24 mouse cellular contexts compared by ENCODE assay signal in the genomic region with DNA sequence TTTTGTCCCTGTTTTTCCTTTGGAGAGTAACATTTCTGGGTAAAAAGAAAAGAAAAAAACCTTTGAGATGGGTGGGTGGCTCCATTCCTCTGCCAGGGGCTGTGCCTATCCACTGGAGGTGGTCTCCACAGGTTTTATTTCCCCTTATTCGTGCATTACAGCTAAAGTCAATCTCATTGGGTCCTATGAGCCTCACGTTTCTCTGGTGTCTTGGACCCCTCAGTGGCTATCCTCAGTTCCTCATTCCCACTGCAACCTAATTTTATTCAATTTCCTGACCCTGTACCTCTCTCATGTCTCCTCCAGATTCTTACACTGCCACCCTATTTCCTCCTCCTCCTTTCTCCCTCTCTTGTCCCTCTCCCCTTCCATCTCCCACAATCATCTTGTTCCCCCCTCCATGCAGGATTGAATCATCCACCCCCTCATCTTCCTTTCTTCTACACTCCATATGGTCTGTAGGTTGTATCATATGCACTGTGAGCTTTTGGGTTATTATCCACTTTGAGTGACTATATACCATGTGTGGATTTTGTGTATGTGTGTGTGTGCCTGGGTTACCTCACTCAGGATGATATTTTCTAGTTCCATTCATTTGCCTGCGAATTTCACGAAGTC. TPM values are rescaled to one million over a fixed set of nuclear protein-coding genes. Genes with fewer than 3 reads are reported as not detected.
A peak's percentile ranks its signal among the peaks of the same experiment; 100 is the strongest.
DNase-seq lines count a peak whose midpoint lies in the region; ATAC-seq lines count a peak whose summit lies in the region.
"Had no signal": no experiment of that assay in that cellular context is flagged by ENCODE, and none has a peak within 500 bp of the region (broad histone marks: within the 10 kb centered on the region; RNA-seq: fewer than 3 reads in every experiment).

No protein-coding gene starts in this region.

- intact Hi-C loops in heart, postnatal 25 days (cut with DNase I): no loop called here

- no peak for DNase-seq in frontal cortex, postnatal 14 days (ENCODE audit: low spot score in 2 of 2)
- peak; percentile 67 for DNase-seq in brain, adult 2 months (ENCODE audit: low read depth, low spot score)
- no peak for DNase-seq in kidney, postnatal 4 days
- DNase-seq in adrenal gland, adult 8-10 months: no peak
- DNase-seq in heart, postnatal 25 days (ENCODE audit: low spot score): no peak
- DNase-seq: adrenal gland, postnatal 10 days; adrenal gland, postnatal 25 days; B cell, adult 2 months; cerebellum, adult 11-12 months; cerebellum, adult 2 months; cerebellum, adult 9-10 months; cerebellum, postnatal 10 days; cerebellum, postnatal 25 days; embryo, embryonic 11 days had no signal

- peak; percentile 98 for ATAC-seq in frontal cortex, adult (ENCODE audit: low TSS enrichment)
- peak; percentile 83 for ATAC-seq in granulocyte monocyte progenitor cell, adult 5-6 weeks (replicated peaks; ENCODE audit: poor library complexity, severe bottlenecking)
- peak; percentile 54 for ATAC-seq in megakaryocyte progenitor cell, adult 5-6 weeks (replicated peaks; ENCODE audit: poor library complexity)
- ATAC-seq: activated CD4-positive, CD25-positive, alpha-beta regulatory T cell, adult 4 months; CD4-positive, CD25-positive, alpha-beta regulatory T cell, adult 4 months; forebrain, embryonic 15.5 days; Patski had no signal

RNA-seq across cellular contexts. Expression of a gene that starts 17.3 kb away (rescaled TPM):
- not detected in 2 replicates for total RNA-seq in granulocyte monocyte progenitor cell, adult 5-6 weeks (2014; fragmentation: Nextera tagmentation)
- total RNA-seq in granulocyte monocyte progenitor cell, adult 5-6 weeks (2017): not detected in 2 replicates
- not detected in 2 replicates for total RNA-seq in megakaryocyte progenitor cell, adult 5-6 weeks (2015)
- not detected in 2 replicates for total RNA-seq in megakaryocyte progenitor cell, adult 5-6 weeks (2017)
- total RNA-seq in adrenal gland, adult 8-10 months (2022): not detected
- not detected for total RNA-seq in heart, postnatal 25 days (2021)
- total RNA-seq: adrenal gland, adult 18-20 months; adrenal gland, postnatal 10 days; adrenal gland, postnatal 25 days; CH12.LX; G1E had no signal
